Mouse (Mus musculus): ENCODE measurements at regions not wholly inside any gene's neighbourhood (a gene's known extent, or its start where the extent isn't known, plus 50 kb on each side); places are given as distances from the start of the nearest gene placed in this dataset.

DNA sequence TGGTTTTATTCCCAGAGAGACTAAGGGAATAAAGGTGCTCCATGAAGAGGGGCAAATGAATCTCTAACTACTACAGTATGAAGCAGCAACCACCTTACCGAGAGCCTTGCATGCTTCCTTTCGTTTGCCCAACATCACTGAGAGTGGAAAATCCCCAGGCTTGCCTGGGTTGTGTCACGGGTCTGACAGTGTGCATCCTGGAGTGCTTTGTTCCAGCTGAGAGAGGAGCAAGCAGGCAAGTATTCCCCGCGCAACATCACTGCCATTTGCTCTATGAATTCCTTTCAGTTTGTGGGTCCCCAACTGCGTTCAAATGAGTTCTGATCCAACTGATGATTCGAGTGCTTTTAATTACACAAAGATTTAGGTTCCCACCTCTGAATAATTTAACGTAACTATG is 253.9 kb upstream of the Nsun2 start:
- DNase-seq (ENCODE audit: inconsistent age in 2 of 2, low spot score in 1 of 2), result no peak

DNA sequence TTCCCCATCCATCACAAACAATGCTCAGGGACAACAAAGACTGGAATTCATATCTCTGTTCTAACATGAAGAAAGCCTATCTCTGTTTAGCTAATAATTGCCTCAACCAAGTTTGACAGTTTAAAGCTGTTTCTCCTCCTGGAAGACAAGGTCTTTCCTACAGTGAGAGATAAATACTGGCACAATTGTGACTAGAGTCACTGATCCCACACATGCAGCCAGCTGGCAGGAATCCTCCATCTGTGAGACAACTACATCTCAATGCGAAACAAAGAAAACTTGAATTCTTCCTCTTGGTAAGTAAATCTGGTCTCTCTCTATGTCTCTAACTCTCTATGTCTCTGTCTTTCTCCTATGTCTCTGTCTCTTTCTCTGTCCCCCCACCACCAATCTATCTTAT is 239.1 kb upstream of the Nsun2 start:
- no peak for DNase-seq (ENCODE audit: inconsistent age in 2 of 2, low spot score in 1 of 2)

DNA sequence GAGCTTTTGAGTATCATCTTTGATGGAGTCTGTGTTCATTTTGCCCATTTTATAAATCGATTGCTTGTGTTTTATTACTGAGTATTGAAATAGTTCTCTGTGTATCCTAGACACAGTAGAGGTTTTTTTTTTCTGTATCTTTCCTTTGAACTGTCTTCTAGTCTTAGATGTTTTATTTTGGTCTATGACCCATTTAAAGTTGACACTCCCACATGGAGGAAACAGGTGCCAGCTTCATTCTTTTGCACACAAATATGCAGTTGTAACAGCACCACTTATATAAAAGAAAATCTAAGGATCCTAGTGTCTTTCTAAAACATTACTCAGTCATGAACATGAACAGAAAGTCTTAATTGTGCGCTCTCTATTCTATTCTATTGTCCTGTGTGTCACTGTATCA is 230.2 kb upstream of the Nsun2 start:
- DNase-seq (ENCODE audit: inconsistent age in 2 of 2, low spot score in 1 of 2), result no peak

DNA sequence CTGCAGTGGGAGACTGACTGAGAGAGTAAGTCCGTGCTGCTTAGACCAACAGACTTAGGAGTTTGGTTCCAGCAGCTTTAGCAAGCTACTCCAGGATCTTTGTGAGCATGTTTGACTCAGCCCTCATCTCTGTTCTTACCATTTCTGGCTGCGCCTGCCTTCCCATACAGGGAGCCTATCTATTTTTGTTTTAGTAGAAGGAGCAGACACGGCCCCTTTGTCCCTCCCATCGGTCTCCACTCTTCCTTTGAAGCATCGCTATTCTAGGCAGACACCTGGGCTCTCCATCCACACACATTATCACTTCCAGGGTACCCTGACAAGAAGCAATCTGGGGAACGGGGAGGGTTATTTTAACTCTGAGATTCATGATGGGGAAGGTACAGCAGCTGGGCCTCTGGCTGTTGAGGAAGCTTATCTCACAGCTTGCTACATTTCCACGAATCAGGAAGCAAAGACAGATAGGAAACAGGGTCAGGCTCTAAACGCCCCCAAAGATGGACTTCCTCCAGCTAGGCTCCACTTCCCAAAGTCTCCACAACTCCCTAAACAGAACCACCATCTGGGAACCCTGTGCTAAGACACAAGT is 203.0 kb upstream of the Nsun2 start:
- DNase-seq (ENCODE audit: inconsistent age in 2 of 2, low spot score in 1 of 2), result no peak

DNA sequence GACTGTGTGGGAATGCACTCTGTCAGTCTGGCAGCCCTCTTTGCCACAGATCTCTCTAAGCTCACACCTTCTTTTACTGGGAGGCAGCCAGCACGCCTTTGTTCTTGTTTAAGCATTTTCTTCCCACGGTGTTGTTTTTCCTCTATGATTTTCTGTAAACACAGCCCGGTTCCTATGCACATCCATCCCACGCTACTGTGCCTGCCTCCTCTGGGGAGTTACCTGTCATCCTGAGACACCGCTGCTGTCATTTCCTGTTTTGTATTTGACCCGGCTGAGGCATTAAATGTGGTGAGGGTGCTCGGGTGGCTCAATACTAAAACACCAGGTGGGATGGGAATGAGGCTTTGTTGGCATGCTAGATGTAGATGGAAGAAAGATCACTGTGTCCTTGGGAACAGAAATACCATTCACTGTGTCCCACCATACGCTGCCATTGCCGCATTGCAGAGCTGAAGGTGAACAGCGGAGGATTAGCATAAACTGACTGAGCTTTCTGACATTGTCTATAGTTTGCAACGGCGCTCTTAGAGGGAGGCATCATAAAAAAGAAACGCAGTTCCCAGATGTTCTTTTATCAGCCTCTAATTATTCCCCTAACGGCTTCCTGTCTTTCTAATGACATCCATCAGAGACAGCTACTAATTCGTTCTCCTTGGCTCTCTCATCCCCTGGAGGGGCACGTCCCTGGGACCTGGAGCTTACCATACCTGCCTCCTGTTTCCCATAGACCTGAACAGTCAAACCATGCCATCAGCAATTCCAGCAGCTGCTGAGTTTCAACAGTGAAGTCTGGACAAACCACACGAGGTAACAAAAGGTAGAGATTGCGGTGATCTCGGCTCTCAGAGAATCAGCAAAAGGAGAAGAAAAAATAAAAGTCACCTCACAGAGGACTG is 201.8 kb upstream of the Nsun2 start:
- no peak for DNase-seq (ENCODE audit: inconsistent age in 2 of 2, low spot score in 1 of 2)

DNA sequence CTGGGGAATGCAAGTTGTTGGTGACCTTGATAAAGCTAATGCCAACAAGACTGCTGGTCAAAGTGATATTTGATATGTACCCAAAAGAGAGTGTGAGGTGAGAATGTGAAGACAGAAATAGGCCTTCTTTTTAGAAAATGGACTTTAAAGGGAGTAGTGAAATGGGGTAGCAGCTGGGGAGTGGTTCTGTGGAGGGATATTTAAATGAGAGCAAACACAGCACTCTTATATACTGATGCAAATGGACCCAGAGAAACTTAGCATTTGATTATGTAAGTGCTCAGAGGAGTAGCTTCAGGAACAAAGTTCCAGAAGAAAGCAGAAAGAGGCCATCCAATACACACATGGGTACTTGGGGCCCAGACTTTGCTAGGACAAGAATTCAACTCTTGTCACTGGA is 189.7 kb upstream of the Nsun2 start:
- no peak for DNase-seq (ENCODE audit: inconsistent age in 2 of 2, low spot score in 1 of 2)

DNA sequence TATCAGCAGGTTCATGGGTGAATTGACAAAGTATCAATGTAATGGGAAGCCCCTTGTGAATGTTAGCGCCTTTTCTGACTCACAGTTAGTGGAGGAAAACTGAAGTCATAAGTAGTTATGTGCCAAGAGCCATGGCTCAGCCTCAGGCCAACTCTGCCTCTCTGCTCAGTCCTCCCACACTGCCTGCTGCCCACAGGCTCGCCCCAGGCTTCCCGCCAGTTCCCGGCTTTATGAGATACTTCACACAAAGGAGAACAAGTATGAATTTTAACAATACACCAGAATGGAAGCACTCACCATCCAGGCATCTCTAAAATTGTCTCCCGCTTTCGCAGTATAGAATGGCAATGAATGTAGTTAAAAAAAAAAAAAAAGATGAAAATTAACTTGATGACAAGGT is 176.1 kb upstream of the Nsun2 start:
- DNase-seq (ENCODE audit: inconsistent age in 2 of 2, low spot score in 1 of 2), result no peak

DNA sequence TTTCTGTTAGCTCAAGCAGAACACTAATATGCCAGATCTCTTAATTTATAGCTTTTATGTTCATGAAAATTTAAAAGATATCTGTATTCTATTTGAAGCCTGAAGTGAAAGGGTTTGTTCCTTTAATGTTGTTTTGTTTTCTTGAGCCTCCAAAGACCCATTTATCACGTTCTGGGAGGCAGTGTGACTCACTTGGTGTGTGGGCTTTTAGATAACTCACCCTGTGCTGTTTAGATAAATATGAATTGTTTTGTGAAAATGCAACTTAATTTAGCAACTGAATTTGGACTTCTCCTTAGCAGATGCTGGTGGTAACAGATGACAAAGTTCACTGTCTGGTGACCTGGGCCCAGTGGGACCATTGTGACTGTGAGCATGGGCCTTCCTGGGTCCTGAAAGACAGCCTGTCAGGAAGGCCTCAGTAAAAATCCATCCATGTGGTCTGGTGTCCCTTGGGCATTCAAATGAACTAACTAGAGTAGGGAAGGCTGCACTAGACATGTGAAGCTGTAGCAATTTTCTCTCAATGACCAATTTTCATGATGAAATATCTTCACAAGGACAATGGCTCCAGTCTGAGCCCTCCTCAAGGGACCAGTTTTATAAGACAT is 167.6 kb upstream of the Nsun2 start:
- no peak for DNase-seq (ENCODE audit: inconsistent age in 2 of 2, low spot score in 1 of 2)

DNA sequence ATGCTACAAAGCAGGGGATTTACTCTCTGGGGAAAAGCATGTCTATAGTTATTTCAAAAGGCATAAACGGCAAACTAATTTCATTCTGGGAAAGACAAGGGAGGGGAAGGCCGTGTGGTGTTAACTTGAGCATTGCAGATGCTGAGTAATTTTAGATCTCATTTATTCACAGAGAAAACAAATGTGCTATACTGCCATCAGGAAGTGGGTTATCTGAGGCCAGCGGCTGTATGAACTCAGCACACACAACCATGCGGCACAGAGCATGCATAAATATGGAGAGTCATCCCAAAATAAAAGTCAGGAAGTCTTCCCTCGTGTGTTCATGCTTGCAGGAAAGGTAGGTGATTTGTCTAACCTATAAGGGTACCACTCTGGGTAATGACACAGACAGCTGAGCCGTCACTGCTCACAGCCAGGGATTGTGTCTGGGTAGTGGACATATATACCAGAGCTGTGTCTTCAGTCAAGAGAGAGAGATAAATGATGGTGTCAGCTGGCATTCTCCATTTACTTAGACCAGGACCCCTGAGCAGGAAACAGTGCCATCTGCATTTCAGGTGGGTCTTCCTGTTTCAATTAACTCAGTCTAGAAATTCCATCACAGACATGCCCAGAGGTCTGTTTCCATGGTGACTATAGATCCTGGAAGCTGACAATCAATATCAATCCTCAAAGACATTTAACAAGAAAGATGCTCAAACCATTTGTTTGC is 160.3 kb upstream of the Nsun2 start:
- DNase-seq (ENCODE audit: inconsistent age in 2 of 2, low spot score in 1 of 2), result no peak

DNA sequence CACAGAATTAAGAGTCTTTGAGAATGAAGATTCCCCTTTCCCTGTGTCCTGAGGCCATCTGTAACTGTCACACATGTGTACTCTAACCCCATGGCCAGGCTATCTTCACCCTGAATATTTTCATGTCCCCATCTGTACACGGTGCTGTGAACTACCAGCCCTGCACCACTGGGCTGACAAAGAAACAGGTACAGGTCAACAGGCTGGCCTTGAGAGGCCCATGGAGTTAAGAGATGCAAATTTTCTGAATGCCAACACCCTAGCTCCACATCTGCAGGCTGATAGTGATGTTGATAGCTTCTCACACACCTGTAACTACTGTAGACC is 159.8 kb upstream of the Nsun2 start:
- no peak for DNase-seq (ENCODE audit: inconsistent age in 2 of 2, low spot score in 1 of 2)

DNA sequence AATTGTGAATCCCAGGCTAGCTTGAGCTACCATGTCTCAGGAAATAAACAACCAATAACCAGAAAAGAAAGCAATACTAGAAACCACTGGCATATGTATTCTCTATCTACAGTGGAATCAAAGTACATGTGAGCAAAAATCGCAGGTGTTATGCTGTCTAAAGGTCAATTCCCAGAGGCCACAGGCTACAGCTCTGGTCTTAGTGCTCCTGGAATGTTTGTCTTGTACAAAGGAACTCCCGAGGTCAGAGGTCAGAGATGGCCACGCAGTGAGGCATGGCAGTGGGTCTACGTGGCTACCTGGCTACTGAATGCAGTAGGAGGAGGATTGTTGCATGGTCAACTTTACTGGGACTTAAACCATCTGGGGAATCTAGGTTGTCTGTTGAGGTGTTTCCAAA is 153.1 kb upstream of the Nsun2 start:
- no peak for DNase-seq (ENCODE audit: inconsistent age in 2 of 2, low spot score in 1 of 2)

DNA sequence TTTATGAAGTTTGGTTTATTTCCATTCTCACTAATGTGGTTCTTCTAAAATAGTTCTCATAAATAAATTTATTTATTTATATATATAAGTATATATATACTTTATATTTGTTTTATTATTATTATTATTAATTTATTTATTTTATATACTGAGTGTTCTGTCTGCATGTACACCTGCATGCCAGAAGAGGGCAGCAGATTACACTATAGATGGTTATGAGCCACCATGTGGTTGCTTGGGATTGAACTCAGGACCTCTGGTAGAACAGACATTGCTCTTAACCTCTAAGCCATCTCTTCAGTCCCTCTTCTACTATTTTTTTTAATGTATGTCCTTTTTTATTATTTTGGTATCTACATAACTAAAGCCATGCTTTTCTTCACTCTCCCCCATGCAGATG is 148.8 kb upstream of the Nsun2 start:
- no peak for DNase-seq (ENCODE audit: inconsistent age in 2 of 2, low spot score in 1 of 2)

DNA sequence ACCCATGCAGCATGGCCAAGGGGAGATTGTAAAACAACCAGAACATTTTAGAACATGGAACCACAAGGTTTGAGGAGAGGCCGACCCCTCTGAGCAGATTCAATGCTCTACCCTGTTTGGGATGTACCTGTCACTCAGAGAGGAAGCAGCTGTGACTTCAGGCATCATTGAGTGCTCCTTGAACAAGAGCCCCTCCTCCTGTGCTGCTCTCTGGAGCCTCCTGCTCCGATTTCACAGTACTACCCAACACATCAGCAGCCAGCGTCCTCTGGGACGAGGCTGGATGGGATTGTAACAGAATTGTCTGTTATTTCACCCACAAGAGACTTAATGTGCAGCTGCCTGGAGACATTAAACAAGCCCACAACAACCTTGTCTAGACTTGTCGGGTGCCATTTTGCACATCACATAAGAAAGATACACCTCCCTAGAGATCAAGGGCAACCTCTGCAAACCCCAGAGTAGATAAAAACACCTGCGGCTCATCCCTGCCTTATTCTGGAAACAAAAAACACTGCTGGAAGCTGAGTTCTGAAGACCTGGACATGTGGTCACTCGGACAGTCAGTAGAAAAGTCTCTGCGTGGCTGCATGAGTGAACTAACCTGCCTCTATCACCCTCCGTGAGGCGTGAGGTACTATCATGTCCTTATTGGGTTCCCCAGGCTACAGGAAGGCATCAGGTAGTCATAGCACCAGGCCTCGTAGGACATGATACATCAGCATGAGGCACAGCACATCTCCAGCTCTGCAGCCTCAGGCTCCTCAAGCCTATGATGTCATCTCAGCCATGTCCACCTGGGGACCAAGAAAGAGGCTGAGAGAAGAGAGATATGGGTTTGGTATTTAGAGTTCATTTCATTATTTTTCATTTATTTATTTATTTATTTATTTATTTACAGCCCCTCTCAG is 140.4 kb upstream of the Nsun2 start:
- DNase-seq (ENCODE audit: inconsistent age in 2 of 2, low spot score in 1 of 2), result no peak

DNA sequence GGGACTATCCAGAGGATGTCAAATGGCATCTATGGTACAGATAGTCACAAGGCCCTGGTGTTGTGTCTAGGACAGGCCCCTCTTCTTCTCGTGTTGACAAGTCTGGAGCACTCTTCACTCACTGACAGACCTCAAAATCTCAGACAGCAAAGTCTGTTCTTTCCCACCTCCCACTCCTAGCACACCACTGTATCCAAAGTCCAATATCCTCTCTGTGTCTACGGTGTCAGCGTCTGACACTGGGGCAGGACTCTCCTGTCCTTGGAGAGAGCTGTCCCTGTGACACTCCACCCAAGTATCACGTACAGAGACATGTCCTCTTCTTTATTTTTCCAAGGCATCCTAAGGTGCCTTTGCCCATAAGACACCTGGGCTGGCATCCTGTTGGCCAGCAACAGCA is 139.0 kb upstream of the Nsun2 start:
- DNase-seq (ENCODE audit: inconsistent age in 2 of 2, low spot score in 1 of 2), result no peak

DNA sequence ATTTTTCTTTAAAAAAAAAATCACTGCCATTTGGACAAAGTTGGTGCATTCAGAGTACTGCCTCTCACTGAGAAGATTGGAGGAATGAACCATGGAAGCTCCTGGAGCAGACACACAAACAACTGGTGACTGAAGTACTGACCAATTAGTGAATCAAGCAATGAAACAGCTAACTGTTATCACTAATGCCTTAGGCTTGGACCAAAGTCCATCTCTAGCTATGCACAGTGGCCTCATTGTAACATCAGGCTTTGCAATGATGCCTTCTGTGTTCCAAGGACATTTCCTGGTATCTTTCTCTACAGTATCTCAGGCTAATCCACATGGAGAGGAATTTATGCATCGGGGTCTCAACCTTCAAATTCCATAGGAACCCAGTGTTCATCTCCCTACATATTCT is 123.2 kb upstream of the Nsun2 start:
- no peak for DNase-seq (ENCODE audit: inconsistent age in 2 of 2, low spot score in 1 of 2)

DNA sequence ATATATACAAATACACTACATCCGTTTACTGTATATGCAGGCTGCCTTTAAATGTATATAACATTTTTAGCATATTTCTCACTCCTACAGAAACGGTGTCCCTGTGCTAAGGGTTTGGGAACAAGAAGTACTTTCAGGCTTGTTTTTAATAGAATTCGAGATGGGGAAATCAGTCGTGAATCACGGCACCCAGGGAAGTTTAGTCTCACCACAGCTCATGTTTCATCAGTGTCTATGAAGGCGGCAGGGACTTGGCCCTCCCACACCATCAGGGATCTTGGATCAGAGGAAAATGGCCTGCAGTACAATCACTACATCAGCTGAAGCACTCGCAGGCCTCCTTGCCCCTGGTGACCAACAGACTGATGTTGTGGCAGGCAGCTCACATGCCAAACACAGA is 118.7 kb upstream of the Nsun2 start:
- no peak for DNase-seq (ENCODE audit: inconsistent age in 2 of 2, low spot score in 1 of 2)

DNA sequence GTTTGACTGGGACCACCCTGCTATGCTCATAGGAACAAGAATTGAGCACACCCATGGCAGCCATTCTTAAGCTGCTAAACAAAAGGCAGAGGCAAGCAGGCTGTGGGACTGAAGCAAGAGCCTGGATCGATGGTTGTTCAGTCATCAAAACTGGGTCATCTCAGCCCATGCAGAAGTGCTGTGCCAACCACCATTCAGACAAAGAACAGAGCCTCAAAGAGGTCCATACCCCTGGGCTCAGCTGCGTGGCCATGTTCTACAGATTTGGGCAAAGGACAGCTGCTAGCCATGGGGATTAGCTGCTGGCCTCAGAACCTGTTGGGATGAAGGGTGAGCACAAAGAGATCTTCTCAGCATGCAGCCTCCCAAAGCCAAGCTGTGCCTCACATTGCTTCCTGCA is 116.8 kb upstream of the Nsun2 start:
- DNase-seq (ENCODE audit: inconsistent age in 2 of 2, low spot score in 1 of 2), result no peak

DNA sequence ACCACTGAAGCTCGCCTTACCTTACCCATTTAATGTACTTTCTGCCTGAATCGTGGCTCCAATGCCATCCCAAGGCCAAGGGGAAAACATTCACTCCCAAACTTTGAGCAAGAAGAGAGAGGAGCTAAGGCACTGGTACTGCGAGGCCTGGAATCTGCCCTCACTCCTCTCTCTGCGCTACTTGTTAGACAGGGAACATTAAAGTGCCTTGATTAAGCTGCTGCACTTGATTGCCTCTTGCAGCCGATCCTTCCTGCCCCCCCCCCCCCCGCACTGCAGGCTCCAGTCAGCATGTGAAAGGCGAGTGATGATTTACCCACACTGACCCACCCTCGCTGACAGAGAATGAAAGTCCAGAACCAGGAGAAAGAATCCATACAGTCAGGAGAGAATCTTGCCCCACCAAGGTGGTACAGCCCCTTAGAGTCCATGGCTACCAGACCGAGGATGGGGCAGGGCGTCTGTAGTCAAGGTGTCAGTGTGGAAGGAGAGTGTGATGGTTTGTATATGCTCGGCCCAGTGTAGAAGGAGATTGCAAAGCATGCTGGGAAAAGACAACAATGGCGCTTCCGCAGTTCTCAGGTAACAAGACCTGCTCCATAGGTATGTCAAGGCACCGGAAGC is 115.6 kb upstream of the Nsun2 start:
- no peak for DNase-seq (ENCODE audit: inconsistent age in 2 of 2, low spot score in 1 of 2)

DNA sequence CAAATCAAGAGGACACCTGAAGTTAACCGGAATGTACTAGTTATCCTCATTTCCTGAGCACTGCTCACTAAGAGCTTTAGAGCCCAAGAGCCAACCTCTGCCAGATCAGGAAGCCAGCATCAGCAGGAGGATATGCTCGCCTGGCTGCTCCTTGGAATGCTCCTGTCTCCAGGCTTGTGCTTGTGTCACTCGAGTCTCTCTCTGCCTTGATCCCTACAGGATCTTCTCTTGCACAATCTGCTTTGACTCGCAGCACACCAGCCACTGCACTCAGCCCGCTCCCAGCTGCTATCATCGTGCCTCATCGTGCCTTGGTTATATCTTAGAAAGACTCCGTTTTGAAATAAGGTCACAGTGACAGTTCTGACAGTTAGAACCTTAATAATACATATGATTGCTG is 113.4 kb upstream of the Nsun2 start:
- no peak for DNase-seq (ENCODE audit: inconsistent age in 2 of 2, low spot score in 1 of 2)

DNA sequence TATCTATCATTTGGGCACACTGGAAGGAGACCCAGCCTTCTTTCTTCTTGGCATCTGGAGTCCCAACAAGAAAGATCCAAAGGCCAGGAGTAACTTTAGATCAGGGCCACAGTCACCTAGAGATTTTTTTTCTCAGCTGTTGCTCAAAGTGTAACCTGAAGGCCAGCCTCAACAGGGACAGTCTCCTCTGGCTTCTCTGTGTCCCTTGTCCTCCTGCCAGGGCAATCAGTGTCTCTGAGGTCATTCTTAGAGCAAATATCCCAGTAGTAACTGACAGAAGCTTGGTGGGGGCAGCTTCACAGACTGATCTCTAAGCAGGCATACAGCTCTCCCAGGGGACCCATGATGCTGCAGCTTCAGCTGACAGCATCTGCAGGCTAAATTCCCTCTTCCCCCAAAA is 111.6 kb upstream of the Nsun2 start:
- no peak for DNase-seq (ENCODE audit: inconsistent age in 2 of 2, low spot score in 1 of 2)

DNA sequence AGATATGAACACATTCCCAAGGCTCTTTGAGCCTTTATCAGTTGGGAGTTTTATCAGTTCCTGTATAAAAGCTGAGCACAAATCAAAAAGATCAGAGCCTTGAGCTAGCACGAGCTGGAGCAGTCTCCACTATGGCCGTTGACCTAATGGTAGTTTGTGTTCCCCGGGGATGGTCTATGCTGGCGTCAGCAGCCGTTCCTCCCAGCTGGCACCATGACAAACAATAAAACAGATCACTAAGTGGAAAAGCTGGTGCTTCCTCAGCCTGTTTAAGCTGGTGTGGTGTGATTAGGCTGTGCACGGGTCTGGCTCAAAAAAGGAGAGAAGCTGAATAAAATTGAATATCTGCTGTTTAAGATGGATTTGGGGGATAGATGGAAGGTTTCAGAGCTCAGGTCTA is 107.4 kb upstream of the Nsun2 start:
- DNase-seq (ENCODE audit: inconsistent age in 2 of 2, low spot score in 1 of 2), result peak; percentile 57 to 73
